Mouse (Mus musculus) heart, adult 2 months (tissue): ENCODE results near the gene Gm20388.

Experiments
- CTCF ChIP-seq: fragments of 200-600 bp; IDR thresholded peaks from 2 replicates; pipeline ENCODE4 v1.8.1; 2022; ENCODE audit warnings: antibody characterized with exemption, mild to moderate bottlenecking, moderate library complexity
- EP300 ChIP-seq: fragments of 200-500 bp; IDR thresholded peaks from 2 replicates; pipeline ENCODE4 v1.6.1; 2011; ENCODE audit warnings: low read depth, low read length, control low read depth; ENCODE audit not compliant: insufficient read depth
- POLR2A ChIP-seq: fragments of 200-500 bp; IDR thresholded peaks from 2 replicates; pipeline ENCODE4 v1.6.1; 2011; ENCODE audit warnings: mild to moderate bottlenecking, low read depth, low read length, control low read depth; ENCODE audit not compliant: insufficient read depth

- TF ChIP-seq EP300 (no peak), CTCF (peak; percentile 17; the same call in 1 of the 2 replicates), POLR2A (no peak)
These were observed 3332.4 kb downstream of the Gm20388 start for GRCm38 (mm10) chr8:123243053-123243452.
